Mouse (Mus musculus) liver, embryonic 14.5 days (tissue): ENCODE results near the gene Pbx1.

Source experiments
- CTCF ChIP-seq: IDR thresholded peaks from 2 replicates; pipeline ENCODE4 v1.5.1; 2016; ENCODE audit warnings: antibody characterized with exemption, low read depth, control low read depth
- EP300 ChIP-seq: IDR thresholded peaks from 2 replicates; pipeline ENCODE4 v1.6.1; 2016; ENCODE audit warnings: antibody characterized with exemption, low read depth

DNA sequence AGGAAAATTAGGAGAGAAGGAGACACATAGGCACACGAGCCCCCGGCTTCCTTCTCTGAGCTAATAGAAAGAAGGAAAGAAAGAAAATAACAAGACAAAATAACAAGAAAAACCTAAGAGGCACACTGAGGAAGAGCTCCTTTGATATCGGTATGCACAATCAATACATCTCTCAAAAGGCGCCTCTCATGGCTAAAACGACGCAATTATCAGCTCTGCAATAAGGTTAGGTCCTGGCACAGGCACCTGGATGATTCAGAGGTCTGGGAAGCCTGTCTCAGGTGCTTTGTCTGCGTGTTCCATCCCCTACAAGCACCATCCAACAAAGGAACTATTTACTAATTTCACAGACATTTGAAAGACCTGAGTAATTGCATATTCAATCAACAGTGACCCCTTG, 5.8 kb downstream of the Pbx1 start:
- TF ChIP-seq CTCF = no peak
- TF ChIP-seq EP300 = no peak
